Mouse (Mus musculus): ENCODE measurements around the gene Apbb1ip.

DNA sequence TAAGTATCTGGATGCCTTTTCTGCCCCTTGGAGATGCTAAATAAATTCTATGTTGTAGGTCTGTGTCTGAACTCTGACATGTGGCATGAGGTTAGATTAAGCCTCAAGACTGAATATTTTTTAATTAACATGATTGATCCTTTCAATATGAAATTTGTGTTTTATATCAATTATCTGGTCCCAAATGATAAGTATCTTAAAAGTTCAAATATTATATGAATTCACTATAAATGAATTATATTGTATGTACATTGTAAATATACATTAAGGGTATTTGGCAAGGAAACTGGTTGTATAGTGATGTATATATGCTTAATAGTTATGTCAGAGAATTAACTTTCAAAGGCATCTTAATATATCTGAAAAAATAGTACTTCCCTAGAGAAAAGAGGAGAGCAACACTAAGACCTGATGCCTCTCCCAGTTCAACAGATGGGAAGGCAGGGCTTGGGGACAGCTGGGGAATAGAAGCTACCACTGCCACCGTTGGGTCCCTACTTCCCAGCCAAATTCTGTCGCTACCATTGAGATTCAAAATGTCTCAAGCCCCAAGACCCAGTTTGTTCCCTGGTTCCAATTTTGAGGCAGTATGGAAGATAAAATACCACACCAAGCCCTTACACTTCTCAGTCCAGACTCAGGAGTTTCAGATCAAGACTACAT lies 2.8 kb downstream of the Apbb1ip start:
- TF ChIP-seq CTCF (IDR thresholded peaks at IDR 0.05; ENCODE audit: control insufficient read depth, insufficient read depth, insufficient read length) = no peak
- TF ChIP-seq USF1 (IDR thresholded peaks at IDR 0.05; ENCODE audit: low read depth) = no peak
- no peak for TF ChIP-seq MAX (IDR thresholded peaks at IDR 0.05)
- TF ChIP-seq MYOG (IDR thresholded peaks at IDR 0.05; ENCODE audit: control insufficient read depth, extremely low read depth, insufficient read length) = no peak
- no peak for TF ChIP-seq CEBPB (IDR thresholded peaks at IDR 0.05; ENCODE audit: low read depth)
- no peak for TF ChIP-seq MYOD1 (IDR thresholded peaks at IDR 0.05; ENCODE audit: control insufficient read depth, insufficient read length, low read depth)
- no peak for TF ChIP-seq FOSL1 (IDR thresholded peaks at IDR 0.05; ENCODE audit: insufficient read depth, low read length, poor library complexity, severe bottlenecking)
